Comparison of ENCODE assay signal across 10 mouse cellular contexts in genomic region chr12:85532221-85532612, GRCm38 (mm10). TPM values are rescaled to one million over a fixed set of nuclear protein-coding genes. Genes with fewer than 3 reads are reported as not detected.
DNase-seq lines count a peak whose midpoint lies in the region; TF ChIP-seq lines count a peak whose summit lies in the region.
"Had no signal": no experiment of that assay in that cellular context is flagged by ENCODE, and none has a peak within 500 bp of the region (broad histone marks: within the 10 kb centered on the region; RNA-seq: fewer than 3 reads in every experiment).

No protein-coding gene starts in this region.

- no peak for TF ChIP-seq POLR2A in bone marrow, adult 2 months (IDR thresholded peaks at IDR 0.05; ENCODE audit: borderline replicate concordance, control insufficient read depth, low read depth, low read length)

- DNase-seq in gastrocnemius, postnatal 10 days, result peak; percentile 29
- no peak for DNase-seq in gastrocnemius, postnatal 25 days
- peak; percentile 22 to 34 for DNase-seq in kidney, postnatal 4 days
- DNase-seq in kidney, adult 11 months, result no peak
- peak; percentile 78 for DNase-seq in lung, postnatal 10 days
- no peak for DNase-seq in urinary bladder, postnatal 10 days (ENCODE audit: low spot score)
- no peak for DNase-seq in ovary, postnatal 14 days (ENCODE audit: low spot score)
- DNase-seq: cerebellum, postnatal 25 days had no signal

- peaks cover 3% of the 10 kb centered on the region for H3K4me1 ChIP-seq in bone marrow, adult 2 months (ENCODE audit: control insufficient read depth, insufficient read depth, low read length)
- H3K4me1 ChIP-seq: midbrain, embryonic 12.5 days had no signal

- H3K27ac ChIP-seq in bone marrow, adult 2 months (ENCODE audit: control insufficient read depth, insufficient read depth, low read depth, low read length, poor library complexity), result peak overlapping the region; percentile 45
- H3K27ac ChIP-seq: midbrain, embryonic 12.5 days had no signal

- TF ChIP-seq CTCF in bone marrow, adult 2 months (IDR thresholded peaks at IDR 0.05; ENCODE audit: control insufficient read depth, insufficient read depth, low read length), result no peak

- H3K4me3 ChIP-seq in bone marrow, adult 2 months (replicated peaks; ENCODE audit: control insufficient read depth, low read depth, low read length), result no peak overlapping the region
- H3K4me3 ChIP-seq: midbrain, embryonic 12.5 days had no signal

- WGBS in bone marrow, adult 2 months, result 51% methylated on average over 3 of the region's 3 CpGs

RNA-seq across cellular contexts. Expression of gene Fos, which starts 58.5 kb away (rescaled TPM):
- total RNA-seq in gastrocnemius, postnatal 10 days (2021), result 10 to 100 TPM in 1 of 2 experiments, 1 to 10 TPM in 1; 4.3 to 15.2 TPM
- 10 to 100 TPM in 1 of 2 experiments, 1 to 10 TPM in 1; 5.1 to 11.6 TPM for total RNA-seq in gastrocnemius, postnatal 25 days (2021)
- polyA plus RNA-seq in bone marrow, adult 2 months (2011; ENCODE audit: insufficient read depth, insufficient read length, low replicate concordance, missing spikeins), result 8.6 TPM in 1 of 2 replicates, not detected in the other

Comparison
In these comparisons a context has a peak if more than half of its experiments do, and no peak if none do; other contexts are left out.
1. DNase-seq: peak in gastrocnemius, postnatal 10 days (single experiment), kidney, postnatal 4 days (2 of 2) and lung, postnatal 10 days (single experiment); none in gastrocnemius, postnatal 25 days (single experiment), kidney, adult 11 months (single experiment), urinary bladder, postnatal 10 days (single experiment) and ovary, postnatal 14 days (single experiment).